Comparison of ENCODE assay signal across 8 mouse cellular contexts in the genomic region with DNA sequence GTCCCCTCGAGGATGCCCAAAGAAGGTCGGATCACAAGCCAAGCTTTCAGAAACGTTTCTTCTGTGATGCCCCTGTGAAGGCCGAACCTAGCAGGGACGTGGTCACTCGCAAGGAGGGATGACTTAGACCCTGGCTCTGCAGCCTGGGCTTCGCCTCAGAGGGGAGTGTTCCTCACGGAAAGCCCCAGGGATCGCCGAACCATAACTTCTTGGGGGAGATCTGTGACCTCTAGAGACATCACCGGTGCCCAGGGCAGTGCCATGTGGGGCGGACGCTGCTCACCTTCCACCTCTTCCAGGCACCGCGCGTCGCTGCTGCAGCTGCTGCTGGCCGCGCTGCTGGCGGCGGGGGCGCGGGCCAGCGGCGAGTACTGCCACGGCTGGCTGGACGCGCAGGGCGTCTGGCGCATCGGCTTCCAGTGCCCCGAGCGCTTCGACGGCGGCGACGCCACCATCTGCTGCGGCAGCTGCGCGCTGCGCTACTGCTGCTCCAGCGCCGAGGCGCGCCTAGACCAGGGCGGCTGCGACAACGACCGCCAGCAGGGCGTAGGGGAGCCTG. TPM values are rescaled to one million over a fixed set of nuclear protein-coding genes. Genes with fewer than 3 reads are reported as not detected.
DNase-seq lines count a peak whose midpoint lies in the region; ATAC-seq lines count a peak whose summit lies in the region.

No protein-coding gene starts in this region.

- no peak for ATAC-seq in cerebellum, adult (ENCODE audit: insufficient number of reproducible peaks, low FRiP score, low TSS enrichment)
- ATAC-seq in neural tube, embryonic 14.5 days (ENCODE audit: low read depth): peak; percentile 68

- peak overlapping the region; percentile 71 for H3K4me2 ChIP-seq in neural tube, embryonic 14.5 days (ENCODE audit: low read depth, low read length)

- peak; percentile 27 to 35 for DNase-seq in cerebellum, postnatal 25 days
- peak; percentile 22 for DNase-seq in urinary bladder, postnatal 14 days (ENCODE audit: low spot score)
- DNase-seq in urinary bladder, postnatal 4 days (ENCODE audit: low spot score in 2 of 2): no peak
- peak; percentile 10 to 17 for DNase-seq in heart, postnatal 36 days
- DNase-seq in liver: peak; percentile 19
- DNase-seq in c-Kit-positive CD71-positive TER-119-positive erythroid progenitor cells, embryonic 14.5 days (ENCODE audit: low spot score): no peak

- peak overlapping the region; percentile 61 for H3K4me3 ChIP-seq in neural tube, embryonic 14.5 days (ENCODE audit: low read depth, low read length)

- intact Hi-C loops in heart, postnatal 36 days (cut with DNase I): loop anchor here (5.0 kb wide), 1 partner anchor 316 kb away; no protein-coding TSS in a partner anchor

- no peaks in the 10 kb centered on the region for H3K36me3 ChIP-seq in neural tube, embryonic 14.5 days (ENCODE audit: control insufficient read depth, insufficient read depth, low read length)

- H3K9me3 ChIP-seq in neural tube, embryonic 14.5 days (ENCODE audit: control insufficient read depth, low read length): no peaks in the 10 kb centered on the region

- peaks cover 12% of the 10 kb centered on the region; the same call in 1 of the 2 replicates for H3K4me1 ChIP-seq in neural tube, embryonic 14.5 days (ENCODE audit: control insufficient read depth, insufficient read depth, low read length)

- H3K9ac ChIP-seq in neural tube, embryonic 14.5 days (replicated peaks; ENCODE audit: low read depth, low read length): peak overlapping the region; percentile 56

- 0% methylated on average over 47 of the region's 51 CpGs for WGBS in neural tube, embryonic 14.5 days

- 0 out of 2 replicates have a peak overlapping the region, but pooled peaks have one; percentile 28 for H3K27ac ChIP-seq in neural tube, embryonic 14.5 days (ENCODE audit: low read depth, low read length)

- peaks cover 4% of the 10 kb centered on the region; the same call in 1 of the 2 replicates for H3K27me3 ChIP-seq in neural tube, embryonic 14.5 days (ENCODE audit: control insufficient read depth, insufficient read depth, low read length)

RNA-seq across cellular contexts. Expression of a gene that starts 0.8 kb away (rescaled TPM):
- under 1 TPM; 0.72 to 0.95 TPM for total RNA-seq in heart, postnatal 36 days (2021)
- 4.0 and 4.6 TPM in 2 replicates for polyA plus RNA-seq in neural tube, embryonic 14.5 days (2014; fragmentation: Nextera tagmentation; extraction: Ambion mirVana)

RNA-seq across cellular contexts. Expression of a gene that starts 28.1 kb away (rescaled TPM):
- 10 to 100 TPM; 45.0 to 46.5 TPM for total RNA-seq in heart, postnatal 36 days (2021)
- 38.3 and 40.3 TPM in 2 replicates for polyA plus RNA-seq in neural tube, embryonic 14.5 days (2014; fragmentation: Nextera tagmentation; extraction: Ambion mirVana)

Comparison
In these comparisons a context has a peak if more than half of its experiments do, and no peak if none do; other contexts are left out.
1. DNase-seq: peak in cerebellum, postnatal 25 days (2 of 2), urinary bladder, postnatal 14 days (single experiment), heart, postnatal 36 days (2 of 2) and liver (single experiment); none in urinary bladder, postnatal 4 days (0 of 2) and c-Kit-positive CD71-positive TER-119-positive erythroid progenitor cells, embryonic 14.5 days (single experiment).